Mouse (Mus musculus) forebrain, embryonic 16.5 days (tissue): Measurements from ENCODE around the gene Pfdn2. TPM values are rescaled to one million over a fixed set of nuclear protein-coding genes. Genes with fewer than 3 reads are reported as not detected.
"Not testable (repeated sequence)": the region's sequence is repeated elsewhere in the genome, so short reads cannot be mapped to it uniquely, and the experiment has no call there.

Experiments
- ATAC-seq: fragments of 200-750 bp; cut with Nextera tagmentation; 2 replicates; pipeline ENCODE4 v1.8.0; 2017; ENCODE audit warnings: mild to moderate bottlenecking, moderate library complexity
- H3K27ac ChIP-seq: fragments of 300-500 bp; sonication (generic); 2 replicates; pipeline ENCODE4 v1.5.1; 2014; ENCODE audit warnings: low read length, control low read depth
- H3K27me3 ChIP-seq: fragments of 300-500 bp; sonication (generic); replicated peaks from 2 replicates; pipeline ENCODE4 v1.6.1; 2014; ENCODE audit warnings: low read length; ENCODE audit not compliant: control insufficient read depth, insufficient read depth
- H3K36me3 ChIP-seq: fragments of 300-500 bp; sonication (generic); 2 replicates; pipeline ENCODE4 v1.6.1; 2014; ENCODE audit not compliant: control insufficient read depth, insufficient read depth
- H3K4me1 ChIP-seq: fragments of 300-500 bp; sonication (generic); replicated peaks from 2 replicates; pipeline ENCODE4 v1.6.1; 2014; ENCODE audit warnings: low read length; ENCODE audit not compliant: control insufficient read depth, insufficient read depth
- H3K4me2 ChIP-seq: fragments of 300-500 bp; sonication (generic); 2 replicates; pipeline ENCODE4 v1.6.1; 2014; ENCODE audit warnings: mild to moderate bottlenecking, low read length, control low read depth
- H3K4me3 ChIP-seq: fragments of 300-500 bp; sonication (generic); replicated peaks from 2 replicates; pipeline ENCODE4 v1.5.1; 2014; ENCODE audit warnings: mild to moderate bottlenecking, low read length, control low read depth
- H3K9ac ChIP-seq: fragments of 300-500 bp; sonication (generic); replicated peaks from 2 replicates; pipeline ENCODE4 v1.6.1; 2014; ENCODE audit warnings: low read depth, low read length, control low read depth
- H3K9me3 ChIP-seq: fragments of 300-500 bp; sonication (generic); 2 replicates; pipeline ENCODE4 v1.6.1; 2016; ENCODE audit warnings: low read length; ENCODE audit not compliant: control insufficient read depth
- WGBS: fragments of 180-500 bp; shearing (Covaris S2); extraction: QIAGEN DNeasy Blood & Tissue Kit; methylation state at CpG from one replicate; pipeline ENCODE4 v1.1.7; 2014; 5-methylcytosine and 5-hydroxymethylcytosine counted together
- polyA plus RNA-seq: library from polyadenylated mRNA; unstranded; fragments of >200 nt; fragmentation: Nextera tagmentation; extraction: Ambion mirVana; gene quantifications from 2 replicates; pipeline ENCODE4 v1.2.1, GENCODE M21; 2015

Gene Pfdn2
- polyA plus RNA-seq, 1 experiment from 2014 or later, result 156 TPM

GRCm38 (mm10) chr1:171326588-171326987 is 18.9 kb upstream of the Pfdn2 start:
- 85% methylated on average over 3 of the region's 4 CpGs for WGBS
- not testable (repeated sequence) for ATAC-seq, H3K4me2 ChIP-seq, H3K9me3 ChIP-seq, H3K4me3 ChIP-seq, H3K27ac ChIP-seq, H3K9ac ChIP-seq, H3K27me3 ChIP-seq, H3K36me3 ChIP-seq
- peaks cover 29% of the 10 kb centered on the region for H3K4me1 ChIP-seq

- no peaks in the 10 kb centered on the region for H3K36me3 ChIP-seq
- H3K27ac ChIP-seq, result peak overlapping the region; percentile 99
- peaks cover 38% of the 10 kb centered on the region for H3K4me1 ChIP-seq
- no peak for ATAC-seq
- peak overlapping the region; percentile 94 for H3K4me2 ChIP-seq
- WGBS, result 38% methylated on average over 9 of the region's 9 CpGs
- peak overlapping the region; percentile 96 for H3K9ac ChIP-seq
- peak overlapping the region; percentile 88 for H3K4me3 ChIP-seq
- H3K27me3 ChIP-seq, result no peaks in the 10 kb centered on the region
- no peaks in the 10 kb centered on the region for H3K9me3 ChIP-seq
These were observed 17.2 kb upstream of the Pfdn2 start for GRCm38 (mm10) chr1:171328244-171328643.

DNA sequence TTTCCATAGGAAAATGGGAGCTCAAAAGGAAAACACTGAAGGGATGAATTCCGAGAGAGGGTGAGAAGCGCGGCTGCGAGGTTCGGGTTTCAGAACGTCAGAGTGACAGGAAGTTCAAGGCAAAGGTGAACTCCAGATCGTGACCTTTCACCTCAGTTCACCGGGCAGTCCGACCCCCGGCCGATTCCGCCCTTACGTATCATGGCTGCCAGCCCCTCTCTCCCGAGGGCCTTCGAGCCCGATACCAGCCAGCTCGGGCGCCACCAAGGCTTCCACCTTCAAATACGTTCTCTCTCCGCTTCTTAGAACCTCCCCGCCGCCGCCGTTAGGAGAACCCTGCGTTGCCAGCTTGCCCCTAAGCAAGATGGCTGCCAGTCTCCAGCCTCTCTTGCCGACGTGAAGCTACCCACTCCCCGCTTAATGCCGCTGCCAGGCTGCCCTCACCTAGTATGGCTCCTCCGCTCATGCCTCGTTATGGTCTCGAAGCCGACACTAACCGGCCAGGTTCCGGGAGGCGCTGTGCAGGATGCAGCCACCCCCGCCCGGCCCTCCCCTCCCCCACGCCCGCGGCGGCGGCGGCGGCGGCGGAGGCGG is 16.5 kb upstream of the Pfdn2 start, which contains the start of gene Dedd:
Dedd (plus strand) TSS at position 307 of the 594 bp plus-strand sequence.
- peak; percentile 97 for ATAC-seq
- WGBS, result under 1% methylated on average over 38 of the region's 48 CpGs
- no peaks in the 10 kb centered on the region for H3K27me3 ChIP-seq
- no peaks in the 10 kb centered on the region for H3K9me3 ChIP-seq
- H3K36me3 ChIP-seq, result no peaks in the 10 kb centered on the region
- peaks cover 40% of the 10 kb centered on the region for H3K4me1 ChIP-seq
- H3K27ac ChIP-seq, result peak within 1 kb of the TSS; percentile 99
- peak within 1 kb of the TSS; percentile 94 for H3K4me2 ChIP-seq
- peak within 1 kb of the TSS; percentile 96 for H3K9ac ChIP-seq
- H3K4me3 ChIP-seq, result peak within 1 kb of the TSS; percentile 88

- under 1% methylated on average over 40 of the region's 61 CpGs for WGBS
- H3K4me2 ChIP-seq, result peak overlapping the region; percentile 83
- peak overlapping the region; percentile 99 for H3K27ac ChIP-seq
- H3K4me3 ChIP-seq, result peak overlapping the region; percentile 88
- H3K9me3 ChIP-seq, result no peaks in the 10 kb centered on the region
- H3K4me1 ChIP-seq, result peaks cover 40% of the 10 kb centered on the region
- no peaks in the 10 kb centered on the region for H3K27me3 ChIP-seq
- no peaks in the 10 kb centered on the region for H3K36me3 ChIP-seq
- peak; percentile 83 for ATAC-seq
- H3K9ac ChIP-seq, result peak overlapping the region; percentile 96
These were observed 15.8 kb upstream of the Pfdn2 start for GRCm38 (mm10) chr1:171329433-171330215.

GRCm38 (mm10) chr1:171330216-171330560 is 15.3 kb upstream of the Pfdn2 start:
- WGBS, result 0% methylated on average over 4 of the region's 4 CpGs
- 0 out of 2 replicates have a peak, but pooled peaks cover 2% of the 10 kb centered on the region for H3K36me3 ChIP-seq
- H3K4me1 ChIP-seq, result peaks cover 40% of the 10 kb centered on the region
- peak overlapping the region; percentile 99 for H3K27ac ChIP-seq
- H3K4me3 ChIP-seq, result peak overlapping the region; percentile 88
- no peak for ATAC-seq
- H3K9me3 ChIP-seq, result no peaks in the 10 kb centered on the region
- no peaks in the 10 kb centered on the region for H3K27me3 ChIP-seq
- peak overlapping the region; percentile 83 for H3K4me2 ChIP-seq
- peak overlapping the region; percentile 96 for H3K9ac ChIP-seq

- Histone ChIP-seq H3K4me2 (no peak overlapping the region), H3K4me3 (no peak overlapping the region), H3K27me3 (no peaks in the 10 kb centered on the region), H3K36me3 (peaks cover 24% of the 10 kb centered on the region), H3K9ac (no peak overlapping the region), H3K27ac (no peak overlapping the region), H3K9me3 (peaks cover 4% of the 10 kb centered on the region; the same call in 1 of the 2 replicates), H3K4me1 (peaks cover 23% of the 10 kb centered on the region)
- 93% methylated on average over 16 of the region's 16 CpGs for WGBS
- no peak for ATAC-seq
These were observed 2.9 kb upstream of the Pfdn2 start for GRCm38 (mm10) chr1:171342262-171343207.

GRCm38 (mm10) chr1:171343922-171344677 is 1.4 kb upstream of the Pfdn2 start:
- Histone ChIP-seq H3K27ac (no peak overlapping the region), H3K4me3 (no peak overlapping the region), H3K4me2 (no peak overlapping the region), H3K27me3 (no peaks in the 10 kb centered on the region), H3K9me3 (peaks cover 4% of the 10 kb centered on the region; the same call in 1 of the 2 replicates), H3K4me1 (peaks cover 23% of the 10 kb centered on the region), H3K36me3 (peaks cover 18% of the 10 kb centered on the region), H3K9ac (no peak overlapping the region)
- no peak for ATAC-seq
- 87% methylated on average over 8 of the region's 9 CpGs for WGBS

DNA sequence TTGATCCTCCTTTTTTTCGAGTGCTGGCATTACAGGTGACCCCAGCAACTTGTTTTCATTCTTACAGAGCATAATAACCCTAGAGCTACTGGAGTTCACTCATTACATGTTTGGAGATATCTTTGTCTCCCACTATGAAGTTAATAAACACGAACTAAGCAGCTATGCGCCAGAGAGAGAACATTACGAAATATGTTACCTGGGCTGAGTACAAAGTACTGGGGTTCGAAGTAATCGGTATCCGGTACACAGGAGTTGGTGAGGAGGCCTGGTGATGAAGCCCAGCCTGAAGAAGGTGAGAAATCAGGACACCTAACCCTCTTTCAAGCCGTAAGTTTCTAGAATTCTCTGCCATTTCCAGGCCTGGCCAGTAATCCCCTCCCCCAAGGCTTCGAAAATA is 755 bp upstream of the Pfdn2 start:
- Histone ChIP-seq H3K4me1 (peaks cover 23% of the 10 kb centered on the region), H3K36me3 (peaks cover 13% of the 10 kb centered on the region; the same call in 1 of the 2 replicates), H3K9ac (peak overlapping the region; percentile 59), H3K4me3 (peak overlapping the region; percentile 80), H3K27me3 (no peaks in the 10 kb centered on the region), H3K27ac (no peak overlapping the region), H3K9me3 (peaks cover 4% of the 10 kb centered on the region; the same call in 1 of the 2 replicates), H3K4me2 (peak overlapping the region; percentile 80)
- ATAC-seq, result no peak
- WGBS, result 81% methylated on average over 9 of the region's 9 CpGs
